Mouse (Mus musculus): ENCODE results near the gene Stk11. TPM values are rescaled to one million over a fixed set of nuclear protein-coding genes. Genes with fewer than 3 reads are reported as not detected.

The Stk11 gene
- polyA plus RNA-seq, 1 experiment from 2014 or later: 24.6 TPM

DNA sequence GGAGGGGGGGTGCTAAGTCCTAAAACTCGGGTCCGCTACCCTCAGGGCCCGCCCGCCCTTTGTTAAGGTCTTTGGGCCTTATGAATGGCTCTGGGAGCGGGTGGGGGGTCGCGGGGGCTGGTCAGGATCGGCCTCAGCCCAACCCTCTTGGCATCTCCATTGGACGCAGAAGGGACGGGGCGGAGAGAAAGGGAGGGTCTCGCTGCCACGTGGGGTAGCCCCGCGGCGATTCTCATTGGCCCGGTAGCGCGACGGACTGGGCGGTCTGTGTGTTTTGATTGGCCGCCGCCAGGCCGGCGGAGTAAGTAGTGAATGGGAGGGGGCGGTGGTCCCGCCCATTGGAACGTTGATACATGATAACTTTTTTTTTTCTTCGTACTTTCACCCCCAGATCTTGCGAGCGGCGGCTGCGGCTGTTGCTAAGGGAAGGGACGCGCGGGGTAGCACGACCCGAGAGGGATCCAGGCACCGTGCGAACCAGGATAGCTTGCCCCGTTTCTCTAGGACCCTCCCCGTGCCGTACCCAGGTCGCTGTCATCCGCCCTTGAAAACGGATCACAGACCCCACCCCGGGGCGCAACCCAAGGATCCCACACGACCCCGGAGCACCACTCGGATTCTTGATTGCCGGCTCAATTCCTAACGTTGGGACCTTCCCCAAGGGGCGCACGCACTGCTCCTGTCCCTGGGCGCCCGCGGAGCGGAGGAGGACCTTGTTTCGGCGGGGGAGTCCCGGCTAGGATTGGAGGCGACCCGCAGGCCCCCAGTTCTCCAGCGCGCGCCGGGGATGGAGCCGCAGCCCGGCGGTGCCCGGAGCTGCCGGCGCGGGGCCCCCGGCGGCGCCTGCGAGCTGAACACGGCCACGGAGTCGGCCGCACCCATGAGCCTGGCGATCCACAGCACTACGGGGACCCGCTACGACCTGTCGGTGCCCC is 34.0 kb downstream of the Stk11 start:
- DNase-seq (ENCODE audit: low spot score) (peak; percentile 97), ATAC-seq (ENCODE audit: low FRiP score) (peak; percentile 89)
- Histone ChIP-seq H3K27me3 (ENCODE audit: control insufficient read depth, insufficient read depth, low read length) (no peaks in the 10 kb centered on the region), H3K36me3 (replicated peaks; ENCODE audit: control insufficient read depth, insufficient read depth) (peaks cover 57% of the 10 kb centered on the region), H3K4me1 (replicated peaks; ENCODE audit: control insufficient read depth, insufficient read depth, low read length) (peaks cover 22% of the 10 kb centered on the region), H3K27ac (peak overlapping the region; percentile 99), H3K4me2 (replicated peaks) (peak overlapping the region; percentile 100), H3K9ac (peak overlapping the region; percentile 100), H3K4me3 (replicated peaks; ENCODE audit: low read length) (peak overlapping the region; percentile 100), H3K9me3 (ENCODE audit: control insufficient read depth, low read length) (no peaks in the 10 kb centered on the region)
- WGBS: under 1% methylated on average over 88 of the region's 88 CpGs

DNA sequence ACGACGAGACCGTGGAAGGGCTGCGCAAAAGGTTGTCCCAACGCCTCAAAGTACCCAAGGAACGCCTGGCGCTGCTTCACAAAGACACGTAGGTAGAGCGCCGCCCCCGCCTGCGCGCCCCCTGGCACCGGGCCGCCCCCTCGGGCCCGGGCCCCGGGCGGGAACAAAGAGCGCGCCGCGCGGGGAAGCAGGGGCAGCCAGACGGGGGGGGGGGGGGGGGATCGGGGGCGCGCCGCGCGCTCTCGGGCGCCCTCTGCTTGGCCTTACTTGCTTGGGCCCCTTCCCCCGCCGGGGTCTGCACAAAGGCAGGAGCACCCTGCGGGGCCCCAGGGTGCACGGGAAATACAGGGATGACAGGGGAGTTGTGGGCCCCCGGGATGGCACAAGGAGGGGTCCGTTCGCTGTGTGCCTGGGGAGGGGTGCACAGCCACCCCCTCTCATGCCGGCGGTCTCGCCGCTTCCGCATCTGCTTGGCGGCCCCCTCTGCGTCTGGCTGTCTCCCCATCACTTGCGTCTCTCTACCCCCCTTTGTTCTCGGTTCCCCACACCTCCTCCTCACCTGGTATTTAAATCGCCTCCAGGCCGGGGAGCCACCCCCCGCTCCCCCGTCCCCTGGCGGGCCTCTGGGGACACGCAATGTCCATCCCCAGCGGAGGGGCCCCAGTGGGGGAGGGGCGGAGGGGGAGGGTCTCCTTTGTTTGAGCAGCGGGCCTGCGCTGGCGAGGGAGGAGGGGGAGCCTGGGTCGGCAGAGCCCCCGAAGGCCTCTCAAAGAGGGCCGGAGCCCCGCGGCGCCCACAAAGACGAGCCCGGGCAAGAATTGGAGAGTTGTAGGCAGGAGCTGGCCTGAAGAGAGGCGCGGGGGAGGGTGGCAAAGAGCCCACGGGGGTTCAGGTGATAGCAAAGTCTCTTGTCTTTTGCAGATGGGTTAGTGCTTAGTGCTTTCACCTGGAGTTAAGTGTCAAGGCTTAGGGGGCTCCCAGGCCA is 34.9 kb downstream of the Stk11 start:
- Histone ChIP-seq H3K27me3 (ENCODE audit: control insufficient read depth, insufficient read depth, low read length) (no peaks in the 10 kb centered on the region), H3K4me1 (replicated peaks; ENCODE audit: control insufficient read depth, insufficient read depth, low read length) (peaks cover 22% of the 10 kb centered on the region), H3K9ac (peak overlapping the region; percentile 100), H3K9me3 (ENCODE audit: control insufficient read depth, low read length) (no peaks in the 10 kb centered on the region), H3K36me3 (replicated peaks; ENCODE audit: control insufficient read depth, insufficient read depth) (peaks cover 57% of the 10 kb centered on the region), H3K4me2 (replicated peaks) (peak overlapping the region; percentile 100), H3K4me3 (replicated peaks; ENCODE audit: low read length) (peak overlapping the region; percentile 100), H3K27ac (peak overlapping the region; percentile 99)
- ATAC-seq (ENCODE audit: low FRiP score) (no peak), DNase-seq (ENCODE audit: low spot score) (peak; percentile 74)
- WGBS: under 1% methylated on average over 54 of the region's 71 CpGs

DNA sequence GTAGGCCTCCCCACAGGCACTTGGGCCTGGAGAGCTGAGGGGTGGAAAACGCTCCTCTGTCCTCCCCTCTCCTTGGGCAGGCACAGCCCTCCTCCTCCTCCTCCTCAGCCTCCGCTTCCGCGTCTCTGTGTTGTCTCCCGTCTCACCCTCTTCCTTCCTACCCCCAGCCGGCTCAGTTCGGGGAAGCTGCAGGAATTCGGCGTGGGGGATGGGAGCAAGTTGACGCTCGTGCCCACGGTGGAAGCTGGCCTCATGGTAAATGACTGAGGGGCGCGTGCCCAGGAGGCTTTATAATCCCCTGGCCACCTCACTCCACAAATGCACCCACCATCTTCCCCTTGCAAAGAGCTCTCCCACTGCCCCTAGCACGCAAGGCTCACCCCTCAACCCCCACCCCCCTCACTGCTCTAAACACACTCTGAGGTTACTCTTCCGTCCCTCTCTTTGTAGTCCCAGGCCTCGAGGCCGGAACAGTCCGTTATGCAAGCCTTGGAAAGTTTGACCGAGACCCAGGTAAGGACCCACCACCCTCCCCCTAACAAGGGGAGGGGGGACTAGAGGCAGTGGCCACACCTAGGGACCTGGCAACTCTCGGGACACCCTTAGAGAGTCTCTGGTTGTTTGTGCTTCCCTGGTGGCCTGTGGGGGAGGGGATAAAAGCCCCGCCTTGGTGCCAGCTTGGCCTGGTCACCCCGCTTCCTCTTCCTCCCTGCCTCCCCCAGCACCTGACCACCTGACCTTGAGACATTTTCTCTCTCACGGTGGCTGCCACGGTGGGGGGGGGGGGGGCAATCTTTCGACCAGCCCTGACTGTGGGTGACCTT is 35.8 kb downstream of the Stk11 start:
- Histone ChIP-seq H3K36me3 (replicated peaks; ENCODE audit: control insufficient read depth, insufficient read depth) (peaks cover 57% of the 10 kb centered on the region), H3K9me3 (ENCODE audit: control insufficient read depth, low read length) (no peaks in the 10 kb centered on the region), H3K4me1 (replicated peaks; ENCODE audit: control insufficient read depth, insufficient read depth, low read length) (peaks cover 25% of the 10 kb centered on the region), H3K9ac (peak overlapping the region; percentile 100), H3K4me2 (replicated peaks) (peak overlapping the region; percentile 100), H3K4me3 (replicated peaks; ENCODE audit: low read length) (peak overlapping the region; percentile 100), H3K27ac (peak overlapping the region; percentile 99), H3K27me3 (ENCODE audit: control insufficient read depth, insufficient read depth, low read length) (no peaks in the 10 kb centered on the region)
- DNase-seq (ENCODE audit: low spot score): peak; percentile 54
- WGBS: under 1% methylated on average over 25 of the region's 26 CpGs
- ATAC-seq (ENCODE audit: low FRiP score): no peak

DNA sequence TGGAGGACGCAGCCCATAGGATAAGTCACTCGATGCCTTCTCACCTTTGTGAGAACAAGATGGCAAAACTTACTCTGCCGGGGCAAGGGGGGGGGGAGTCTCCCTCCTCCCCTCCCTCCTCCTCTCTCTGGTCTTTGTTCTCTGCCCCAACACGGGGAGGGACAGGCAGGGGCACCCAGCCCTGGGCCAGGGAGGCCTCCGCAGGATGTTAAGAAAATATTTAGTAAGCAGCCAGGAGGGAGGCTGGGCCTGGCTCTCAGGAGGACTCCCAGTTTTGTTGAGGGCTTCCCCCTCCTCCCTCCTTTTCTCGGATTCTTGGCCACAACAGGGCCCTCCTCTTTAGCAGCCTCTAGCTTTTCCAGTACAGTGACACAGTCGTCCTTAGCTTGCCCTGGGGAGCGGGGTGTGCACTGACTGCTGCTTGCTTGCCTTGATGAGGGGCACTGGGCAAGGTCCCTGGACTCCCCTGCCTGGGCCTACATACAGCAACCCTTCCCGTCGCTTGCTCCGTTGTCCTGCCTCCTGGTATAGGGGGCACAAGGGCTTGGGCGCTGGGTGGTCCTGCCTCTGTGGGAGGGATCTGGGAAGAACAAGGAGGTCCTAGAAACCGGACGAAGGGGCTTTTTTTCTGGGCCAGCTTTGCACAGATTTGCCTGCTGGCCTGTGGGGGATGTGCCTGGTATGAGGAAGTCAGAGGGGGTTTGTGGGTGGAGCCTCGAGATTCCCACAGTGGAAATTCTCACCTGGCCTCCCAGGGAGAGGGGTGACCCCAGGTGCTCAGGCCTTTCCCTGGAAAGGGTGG is 36.7 kb downstream of the Stk11 start:
- no peak for DNase-seq (ENCODE audit: low spot score)
- Histone ChIP-seq H3K4me3 (replicated peaks; ENCODE audit: low read length) (peak overlapping the region; percentile 100), H3K27me3 (ENCODE audit: control insufficient read depth, insufficient read depth, low read length) (no peaks in the 10 kb centered on the region), H3K4me2 (replicated peaks) (peak overlapping the region; percentile 100), H3K9me3 (ENCODE audit: control insufficient read depth, low read length) (no peaks in the 10 kb centered on the region), H3K9ac (peak overlapping the region; percentile 100), H3K27ac (peak overlapping the region; percentile 99), H3K36me3 (replicated peaks; ENCODE audit: control insufficient read depth, insufficient read depth) (peaks cover 65% of the 10 kb centered on the region), H3K4me1 (replicated peaks; ENCODE audit: control insufficient read depth, insufficient read depth, low read length) (peaks cover 25% of the 10 kb centered on the region)
- 4% methylated on average over 15 of the region's 15 CpGs for WGBS
- no peak for ATAC-seq (ENCODE audit: low FRiP score)

DNA sequence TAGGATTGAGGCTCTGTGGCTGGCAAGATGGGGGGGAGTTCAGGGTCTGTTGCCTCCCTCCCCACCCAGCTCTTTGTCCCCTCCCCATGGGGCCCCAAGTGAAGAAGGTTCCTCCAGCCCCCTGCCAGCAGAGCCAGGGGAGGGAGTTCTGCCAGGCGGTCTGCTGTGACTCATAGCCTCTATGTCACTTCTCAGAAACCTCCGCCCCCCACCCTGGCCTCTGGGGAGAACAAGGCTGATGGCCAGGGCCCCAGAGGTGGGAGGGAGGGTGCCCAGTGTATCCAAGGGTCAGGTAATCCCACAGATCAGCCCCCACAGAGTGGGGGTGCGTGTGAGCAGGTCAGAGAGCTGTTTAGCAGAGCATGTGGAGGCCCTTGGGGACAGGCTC is 37.3 kb downstream of the Stk11 start:
- no peak for DNase-seq (ENCODE audit: low spot score)
- Histone ChIP-seq H3K36me3 (replicated peaks; ENCODE audit: control insufficient read depth, insufficient read depth) (peaks cover 71% of the 10 kb centered on the region), H3K27me3 (ENCODE audit: control insufficient read depth, insufficient read depth, low read length) (no peaks in the 10 kb centered on the region), H3K27ac (peak overlapping the region; percentile 99), H3K4me3 (replicated peaks; ENCODE audit: low read length) (peak overlapping the region; percentile 100), H3K4me2 (replicated peaks) (peak overlapping the region; percentile 100), H3K9ac (peak overlapping the region; percentile 100), H3K9me3 (ENCODE audit: control insufficient read depth, low read length) (no peaks in the 10 kb centered on the region), H3K4me1 (replicated peaks; ENCODE audit: control insufficient read depth, insufficient read depth, low read length) (peaks cover 25% of the 10 kb centered on the region)
- ATAC-seq (ENCODE audit: low FRiP score): no peak
- WGBS: 31% methylated on average over 3 of the region's 3 CpGs

DNA sequence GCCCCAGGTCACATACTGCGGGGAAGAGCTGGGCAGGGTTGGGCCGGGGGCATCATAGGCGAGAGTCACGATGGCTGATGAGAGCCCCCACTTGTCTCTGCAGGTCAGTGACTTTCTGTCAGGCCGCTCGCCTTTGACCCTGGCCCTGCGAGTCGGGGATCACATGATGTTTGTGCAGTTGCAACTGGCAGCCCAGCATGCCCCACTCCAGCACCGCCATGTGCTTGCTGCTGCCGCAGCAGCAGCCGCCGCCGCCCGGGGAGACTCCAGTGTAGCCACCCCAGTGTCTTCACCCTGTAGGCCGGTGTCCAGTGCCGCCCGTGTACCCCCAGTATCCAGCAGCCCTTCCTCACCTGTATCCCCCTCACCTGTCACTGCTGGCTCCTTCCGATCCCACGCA is 38.1 kb downstream of the Stk11 start:
- H3K4me3 ChIP-seq (replicated peaks; ENCODE audit: low read length): peak overlapping the region; percentile 100
- H3K9ac ChIP-seq: peak overlapping the region; percentile 100
- peaks cover 77% of the 10 kb centered on the region for H3K36me3 ChIP-seq (replicated peaks; ENCODE audit: control insufficient read depth, insufficient read depth)
- H3K27ac ChIP-seq: no peak overlapping the region; the same call in 1 of the 2 replicates
- WGBS: 84% methylated on average over 19 of the region's 19 CpGs
- H3K27me3 ChIP-seq (ENCODE audit: control insufficient read depth, insufficient read depth, low read length): no peaks in the 10 kb centered on the region
- H3K4me1 ChIP-seq (replicated peaks; ENCODE audit: control insufficient read depth, insufficient read depth, low read length): peaks cover 26% of the 10 kb centered on the region
- DNase-seq (ENCODE audit: low spot score) (no peak), ATAC-seq (ENCODE audit: low FRiP score) (no peak)
- H3K9me3 ChIP-seq (ENCODE audit: control insufficient read depth, low read length): no peaks in the 10 kb centered on the region
- H3K4me2 ChIP-seq (replicated peaks): peak overlapping the region; percentile 100

DNA sequence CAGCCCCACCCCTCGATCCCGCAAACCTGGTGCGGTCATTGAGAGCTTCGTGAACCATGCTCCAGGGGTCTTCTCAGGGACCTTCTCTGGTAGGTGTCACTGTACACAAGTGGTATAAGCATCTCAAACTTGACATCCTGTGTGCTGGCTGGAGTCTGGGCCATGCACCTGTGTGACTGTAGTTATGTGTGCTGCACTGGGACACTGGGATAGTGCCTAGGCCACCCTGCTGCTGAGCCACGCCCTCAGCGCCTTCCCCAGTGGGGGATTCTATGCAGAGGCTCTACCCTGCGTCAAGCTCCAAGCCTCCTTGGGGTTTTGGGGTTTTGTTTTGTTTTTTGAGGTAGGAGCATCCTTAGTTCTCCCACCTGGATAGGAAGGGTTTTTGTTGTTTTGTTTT is 38.8 kb downstream of the Stk11 start:
- peaks cover 77% of the 10 kb centered on the region for H3K36me3 ChIP-seq (replicated peaks; ENCODE audit: control insufficient read depth, insufficient read depth)

DNA sequence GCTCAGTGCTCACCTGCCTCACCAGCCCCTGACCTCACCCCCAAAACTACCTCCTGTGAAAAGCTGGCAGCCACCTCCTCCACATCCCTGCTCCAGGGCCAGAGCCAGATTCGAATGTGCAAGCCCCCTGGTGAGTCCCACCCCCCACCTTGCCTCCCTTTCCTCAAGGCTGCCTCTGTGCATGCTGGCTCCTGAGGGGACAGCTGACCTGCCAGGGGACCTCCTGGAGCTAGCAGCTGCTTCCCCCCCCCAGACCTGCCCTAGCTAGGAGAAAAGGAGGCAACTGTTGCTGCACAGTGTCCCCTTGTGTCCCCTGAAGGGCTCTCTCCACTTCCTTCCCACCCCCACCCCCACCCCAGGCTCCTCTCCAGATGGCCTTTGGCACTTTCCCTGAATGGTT is 39.7 kb downstream of the Stk11 start:
- Histone ChIP-seq H3K4me3 (replicated peaks; ENCODE audit: low read length) (no peak overlapping the region), H3K36me3 (replicated peaks; ENCODE audit: control insufficient read depth, insufficient read depth) (peaks cover 73% of the 10 kb centered on the region)
- WGBS: 46% methylated on average over 1 of the region's 1 CpGs

More for the DNA sequence above, 38.8 kb downstream of the Stk11 start:
- no peaks in the 10 kb centered on the region for H3K9me3 ChIP-seq (ENCODE audit: control insufficient read depth, low read length)
- 0 out of 2 replicates have a peak overlapping the region, but pooled peaks have one; percentile 100 for H3K9ac ChIP-seq
- H3K4me2 ChIP-seq (replicated peaks): no peak overlapping the region; the same call in 1 of the 2 replicates
- ATAC-seq (ENCODE audit: low FRiP score): no peak
- 82% methylated on average over 7 of the region's 7 CpGs for WGBS
- peak overlapping the region; percentile 20; the same call in 1 of the 2 replicates for H3K27ac ChIP-seq
- peak overlapping the region; percentile 4; the same call in 1 of the 2 replicates for H3K4me3 ChIP-seq (replicated peaks; ENCODE audit: low read length)
- DNase-seq (ENCODE audit: low spot score): no peak
- peaks cover 33% of the 10 kb centered on the region for H3K4me1 ChIP-seq (replicated peaks; ENCODE audit: control insufficient read depth, insufficient read depth, low read length)
- no peaks in the 10 kb centered on the region for H3K27me3 ChIP-seq (ENCODE audit: control insufficient read depth, insufficient read depth, low read length)

More for the DNA sequence above, 39.7 kb downstream of the Stk11 start:
- H3K9me3 ChIP-seq (ENCODE audit: control insufficient read depth, low read length): no peaks in the 10 kb centered on the region
- no peak overlapping the region for H3K4me2 ChIP-seq (replicated peaks)
- 0 out of 2 replicates have a peak overlapping the region, but pooled peaks have one; percentile 14 for H3K9ac ChIP-seq
- ATAC-seq (ENCODE audit: low FRiP score): no peak
- no peak for DNase-seq (ENCODE audit: low spot score)
- H3K27me3 ChIP-seq (ENCODE audit: control insufficient read depth, insufficient read depth, low read length): no peaks in the 10 kb centered on the region
- 0 out of 2 replicates have a peak overlapping the region, but pooled peaks have one; percentile 28 for H3K27ac ChIP-seq
- peaks cover 37% of the 10 kb centered on the region for H3K4me1 ChIP-seq (replicated peaks; ENCODE audit: control insufficient read depth, insufficient read depth, low read length)
